Mouse (Mus musculus) MEL (cell line): ENCODE data around the gene Drc3. TPM values are rescaled to one million over a fixed set of nuclear protein-coding genes. Genes with fewer than 3 reads are reported as not detected.

ENCODE experiments used
- DNase-seq: peaks from one replicate; pipeline ENCODE4 v3.0.0; 2011; ENCODE audit warnings: low read depth, low spot score
- H3K27ac ChIP-seq: 2 replicates; pipeline ENCODE4 v1.5.1; 2012; ENCODE audit warnings: low read depth, mild to moderate bottlenecking, control low read depth, low read length, moderate library complexity; ENCODE audit not compliant: control insufficient read depth
- H3K27me3 ChIP-seq, 2 experiments: fragments of 150-350 bp in 1 of 2; sonication (generic) in 1 of 2; 2 replicates each; pipeline ENCODE4 v1.6.1; 2012; ENCODE audit warnings: low read length in 2 of 2, mild to moderate bottlenecking in 2 of 2, improper control_type of control experiment in 1 of 2, moderate library complexity in 1 of 2; ENCODE audit not compliant: insufficient read depth in 2 of 2, control insufficient read depth in 1 of 2
- H3K36me3 ChIP-seq, 2 experiments: 2 replicates each; pipeline ENCODE4 v1.6.1; 2012 to 2014; ENCODE audit warnings: low read length in 2 of 2, improper control_type of control experiment in 1 of 2, inconsistent platforms in 1 of 2, mild to moderate bottlenecking in 1 of 2; ENCODE audit not compliant: insufficient read depth in 2 of 2, control insufficient read depth in 1 of 2
- H3K4me1 ChIP-seq, 2 experiments: fragments of 150-350 bp in 1 of 2; sonication (generic) in 1 of 2; 2 replicates each; pipeline ENCODE4 v1.6.1; 2012; ENCODE audit warnings: low read length in 2 of 2, improper control_type of control experiment in 1 of 2, mild to moderate bottlenecking in 1 of 2; ENCODE audit not compliant: insufficient read depth in 2 of 2, control insufficient read depth in 1 of 2
- H3K4me3 ChIP-seq, 2 experiments: fragments of 150-350 bp in 1 of 2; sonication (generic) in 1 of 2; 2 replicates each; pipeline ENCODE4 v1.5.1; 2012; ENCODE audit warnings: low read depth in 2 of 2, low read length in 2 of 2, mild to moderate bottlenecking in 2 of 2, moderate library complexity in 2 of 2, control low read depth in 1 of 2, improper control_type of control experiment in 1 of 2; ENCODE audit not compliant: control insufficient read depth in 1 of 2, insufficient read depth in 1 of 2
- H3K79me2 ChIP-seq: 2 replicates; pipeline ENCODE4 v1.6.1; 2012; ENCODE audit warnings: mild to moderate bottlenecking, low read length, moderate library complexity; ENCODE audit not compliant: control insufficient read depth, poor library complexity, insufficient read depth
- H3K9ac ChIP-seq: 2 replicates; pipeline ENCODE4 v1.6.1; 2012; ENCODE audit warnings: low read depth, mild to moderate bottlenecking, control low read depth, low read length, moderate library complexity; ENCODE audit not compliant: control insufficient read depth, poor library complexity, severe bottlenecking
- H3K9me3 ChIP-seq: fragments of 150-350 bp; sonication (generic); replicated peaks from 2 replicates; pipeline ENCODE4 v1.6.1; 2012; ENCODE audit warnings: mild to moderate bottlenecking, low read length, improper control_type of control experiment, moderate library complexity; ENCODE audit not compliant: insufficient read depth
- BHLHE40 ChIP-seq: IDR thresholded peaks from 2 replicates; pipeline ENCODE4 v1.6.1; 2012; ENCODE audit warnings: low read depth, mild to moderate bottlenecking, inconsistent platforms, low read length, improper control_type of control experiment, borderline replicate concordance
- CHD1 ChIP-seq: IDR thresholded peaks from 2 replicates; pipeline ENCODE4 v1.6.1; 2012; ENCODE audit warnings: low read depth, mild to moderate bottlenecking, inconsistent platforms, low read length, improper control_type of control experiment
- CHD2 ChIP-seq: IDR thresholded peaks from 2 replicates; pipeline ENCODE4 v1.6.1; 2011; ENCODE audit warnings: low read length, improper control_type of control experiment
- CTCF ChIP-seq, 3 experiments: IDR thresholded peaks in 2 of 3; conservative IDR thresholded peaks in 1 of 3; 2 replicates each; pipeline ENCODE4 v1.5.1; 2011 to 2012; ENCODE audit warnings: low read length in 3 of 3, low read depth in 2 of 3, mild to moderate bottlenecking in 2 of 3, improper control_type of control experiment in 1 of 3, inconsistent platforms in 1 of 3, mixed read lengths in 1 of 3, moderate library complexity in 1 of 3; ENCODE audit not compliant: control insufficient read depth in 1 of 3, insufficient read depth in 1 of 3, poor library complexity in 1 of 3, severe bottlenecking in 1 of 3
- E2F4 ChIP-seq: IDR thresholded peaks from 2 replicates; pipeline ENCODE4 v1.6.1; 2011; ENCODE audit warnings: low read depth, low read length, improper control_type of control experiment, borderline replicate concordance
- ELF1 ChIP-seq: IDR thresholded peaks from 2 replicates; pipeline ENCODE4 v1.6.1; 2014; ENCODE audit warnings: low read depth, mild to moderate bottlenecking, inconsistent platforms, low read length, improper control_type of control experiment, moderate library complexity
- EP300 ChIP-seq, 2 experiments: IDR thresholded peaks; 2 replicates each; pipeline ENCODE4 v1.6.1; 2011; ENCODE audit warnings: improper control_type of control experiment in 2 of 2, low read length in 2 of 2, low read depth in 1 of 2, mild to moderate bottlenecking in 1 of 2
- ETS1 ChIP-seq: IDR thresholded peaks from 2 replicates; pipeline ENCODE4 v1.6.1; 2012; ENCODE audit warnings: low read depth, mild to moderate bottlenecking, inconsistent platforms, low read length, improper control_type of control experiment, moderate library complexity
- GABPA ChIP-seq: IDR thresholded peaks from 2 replicates; pipeline ENCODE4 v1.6.1; 2012; ENCODE audit warnings: low read depth, mild to moderate bottlenecking, inconsistent platforms, low read length, improper control_type of control experiment, moderate library complexity
- GATA1 ChIP-seq: IDR thresholded peaks from 2 replicates; pipeline ENCODE4 v1.6.1; 2011; ENCODE audit warnings: low read depth, low read length, improper control_type of control experiment
- KAT2A ChIP-seq: conservative IDR thresholded peaks from 2 replicates; pipeline ENCODE4 v1.6.1; 2012; ENCODE audit warnings: low read depth, low read length, improper control_type of control experiment, inconsistent platforms
- MAFK ChIP-seq: IDR thresholded peaks from 2 replicates; pipeline ENCODE4 v1.6.1; 2011; ENCODE audit warnings: low read depth, mild to moderate bottlenecking, low read length, improper control_type of control experiment, borderline replicate concordance
- MYC ChIP-seq: IDR thresholded peaks from 2 replicates; pipeline ENCODE4 v1.6.1; 2011; ENCODE audit warnings: low read depth, mild to moderate bottlenecking, low read length, improper control_type of control experiment, moderate library complexity
- NELFE ChIP-seq: IDR thresholded peaks from 2 replicates; pipeline ENCODE4 v1.6.1; 2011; ENCODE audit warnings: low read depth, low read length, improper control_type of control experiment
- NRF1 ChIP-seq: IDR thresholded peaks from 2 replicates; pipeline ENCODE4 v1.6.1; 2014; ENCODE audit warnings: low read depth, mild to moderate bottlenecking, inconsistent platforms, low read length, improper control_type of control experiment, moderate library complexity; ENCODE audit not compliant: poor library complexity, insufficient read depth, severe bottlenecking
- POLR2A ChIP-seq, 2 experiments: IDR thresholded peaks; 2 replicates each; pipeline ENCODE4 v1.6.1; 2011 to 2012; ENCODE audit warnings: low read length in 2 of 2, mild to moderate bottlenecking in 2 of 2, control low read depth in 1 of 2, improper control_type of control experiment in 1 of 2, low read depth in 1 of 2, moderate library complexity in 1 of 2; ENCODE audit not compliant: control insufficient read depth in 1 of 2, insufficient read depth in 1 of 2, poor library complexity in 1 of 2
- POLR2AphosphoS2 ChIP-seq: IDR thresholded peaks from 2 replicates; pipeline ENCODE4 v1.6.1; 2011; ENCODE audit warnings: low read length, improper control_type of control experiment
- POLR2AphosphoS5 ChIP-seq: IDR thresholded peaks from 2 replicates; pipeline ENCODE4 v1.6.1; 2012; ENCODE audit warnings: low read depth, borderline replicate concordance, mild to moderate bottlenecking, inconsistent platforms, low read length, moderate library complexity, mixed read lengths
- RCOR1 ChIP-seq: IDR thresholded peaks from 2 replicates; pipeline ENCODE4 v1.6.1; 2012; ENCODE audit warnings: low read depth, mild to moderate bottlenecking, inconsistent platforms, low read length, improper control_type of control experiment
- SIN3A ChIP-seq: IDR thresholded peaks from 2 replicates; pipeline ENCODE4 v1.6.1; 2012; ENCODE audit warnings: low read length, improper control_type of control experiment, inconsistent platforms
- SMC3 ChIP-seq: IDR thresholded peaks from 2 replicates; pipeline ENCODE4 v1.6.1; 2011; ENCODE audit warnings: low read depth, low read length, improper control_type of control experiment
- TAL1 ChIP-seq: IDR thresholded peaks from 2 replicates; pipeline ENCODE4 v1.6.1; 2012; ENCODE audit warnings: mild to moderate bottlenecking, inconsistent platforms, low read length, moderate library complexity, mixed read lengths
- TCF12 ChIP-seq: IDR thresholded peaks from 2 replicates; pipeline ENCODE4 v1.6.1; 2014; ENCODE audit warnings: low read depth, mild to moderate bottlenecking, inconsistent platforms, low read length, improper control_type of control experiment, moderate library complexity
- UBTF ChIP-seq: IDR thresholded peaks from 2 replicates; pipeline ENCODE4 v1.6.1; 2012; ENCODE audit warnings: low read depth, mild to moderate bottlenecking, inconsistent platforms, low read length, improper control_type of control experiment, moderate library complexity, borderline replicate concordance; ENCODE audit not compliant: insufficient read depth
- USF1 ChIP-seq: IDR thresholded peaks from 2 replicates; pipeline ENCODE4 v1.6.1; 2014; ENCODE audit warnings: low read depth, mild to moderate bottlenecking, inconsistent platforms, low read length, improper control_type of control experiment, moderate library complexity
- USF2 ChIP-seq, 2 experiments: IDR thresholded peaks; 2 replicates each; pipeline ENCODE4 v1.6.1; 2011 to 2012; ENCODE audit warnings: improper control_type of control experiment in 2 of 2, low read length in 2 of 2, borderline replicate concordance in 1 of 2, inconsistent platforms in 1 of 2, low read depth in 1 of 2, mild to moderate bottlenecking in 1 of 2; ENCODE audit not compliant: insufficient read depth in 1 of 2
- ZKSCAN1 ChIP-seq: IDR thresholded peaks from 2 replicates; pipeline ENCODE4 v1.6.1; 2012; ENCODE audit warnings: low read depth, mild to moderate bottlenecking, inconsistent platforms, low read length, improper control_type of control experiment, moderate library complexity
- ZMIZ1 ChIP-seq: IDR thresholded peaks from 2 replicates; pipeline ENCODE4 v1.6.1; 2012; ENCODE audit warnings: low read depth, mild to moderate bottlenecking, inconsistent platforms, low read length, improper control_type of control experiment, moderate library complexity
- polyA plus RNA-seq, 2 experiments: library from polyadenylated mRNA; stranded (reverse) in 1 of 2; unstranded in 1 of 2; fragments of >175 nt in 1 of 2; fragments of >200 nt in 1 of 2; gene quantifications; 2 replicates each; pipeline versions ENCODE4 v1.2.1 to v1.2.4; 2012; ENCODE audit warnings: low replicate concordance in 2 of 2, low read depth in 1 of 2; ENCODE audit not compliant: insufficient read length in 2 of 2, insufficient read depth in 1 of 2, missing spikeins in 1 of 2
- total RNA-seq: library from RNA; depleted of rRNA; stranded (reverse); fragments of 300-350 nt; gene quantifications from 2 replicates; pipeline ENCODE4 v1.2.3, GENCODE M21; 2012

The Drc3 gene
- total and polyA plus RNA-seq, 3 experiments = 0.69 to 0.91 TPM; not detected in 1

DNA sequence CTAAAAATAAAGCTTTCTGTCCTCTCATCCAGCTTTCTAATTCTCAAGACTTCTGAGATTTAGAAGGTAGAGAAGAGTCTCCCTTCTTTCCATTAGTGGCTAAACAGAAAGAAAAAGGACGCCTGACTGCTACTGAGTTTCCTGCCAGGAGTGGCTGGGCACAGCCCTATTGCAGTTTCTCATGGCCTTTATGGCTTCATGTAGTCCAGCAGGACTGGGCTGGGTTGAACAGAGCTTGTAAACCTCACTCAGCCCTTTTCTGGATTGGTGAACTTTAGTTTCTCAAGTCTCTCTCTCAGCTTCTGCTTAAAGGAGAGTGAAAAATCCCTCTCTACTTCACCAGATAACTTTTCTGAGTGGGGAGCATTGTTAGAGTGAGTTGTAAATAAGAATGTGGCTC lies 73.3 kb downstream of the Drc3 start:
- Histone ChIP-seq H3K4me3 (no peak overlapping the region), H3K9me3 (no peaks in the 10 kb centered on the region), H3K79me2 (no peaks in the 10 kb centered on the region), H3K27ac (no peak overlapping the region), H3K27me3 (no peaks in the 10 kb centered on the region), H3K4me1 (peaks cover 0 to 3% of the 10 kb centered on the region in 2 experiments; a peak in 1 of 4 replicates), H3K9ac (no peak overlapping the region), H3K36me3 (peaks cover 5 to 10% of the 10 kb centered on the region in 2 experiments)
- no peak for DNase-seq
- no peak for TF ChIP-seq NRF1
- TF ChIP-seq BHLHE40 = no peak
- TF ChIP-seq E2F4 = no peak
- TF ChIP-seq CTCF (IDR thresholded peaks at IDR 0.05 in 2 of 3, conservative IDR thresholded peaks at IDR 0.05 in 1 of 3; ENCODE audit: control insufficient read depth in 1 of 3, insufficient read depth in 1 of 3, low read depth in 2 of 3, low read length in 3 of 3, poor library complexity in 1 of 3, severe bottlenecking in 1 of 3) = no peak
- TF ChIP-seq MAFK = no peak
- TF ChIP-seq TCF12 = no peak
- TF ChIP-seq GABPA = no peak
- TF ChIP-seq ZMIZ1 = no peak
- TF ChIP-seq SIN3A = no peak
- TF ChIP-seq EP300 (IDR thresholded peaks at IDR 0.05; ENCODE audit: low read depth in 1 of 2, low read length in 2 of 2) = no peak
- no peak for TF ChIP-seq GATA1
- TF ChIP-seq POLR2A (IDR thresholded peaks at IDR 0.05; ENCODE audit: control insufficient read depth in 1 of 2, insufficient read depth in 1 of 2, low read depth in 1 of 2, low read length in 2 of 2, poor library complexity in 1 of 2) = no peak
- no peak for TF ChIP-seq USF2 (IDR thresholded peaks at IDR 0.05; ENCODE audit: borderline replicate concordance in 1 of 2, insufficient read depth in 1 of 2, low read depth in 1 of 2, low read length in 2 of 2)
- no peak for TF ChIP-seq ZKSCAN1
- TF ChIP-seq KAT2A = no peak
- TF ChIP-seq POLR2AphosphoS5 = no peak
- no peak for TF ChIP-seq NELFE

- Histone ChIP-seq H3K4me3 (no peak overlapping the region), H3K79me2 (no peaks in the 10 kb centered on the region), H3K9ac (no peak overlapping the region), H3K27me3 (no peaks in the 10 kb centered on the region), H3K27ac (no peak overlapping the region), H3K36me3 (peaks cover 0 to 12% of the 10 kb centered on the region in 2 experiments; a peak in 2 of 4 replicates), H3K9me3 (no peaks in the 10 kb centered on the region), H3K4me1 (no peaks in the 10 kb centered on the region)
- no peak for TF ChIP-seq NELFE
- no peak for TF ChIP-seq UBTF
- TF ChIP-seq USF2 (IDR thresholded peaks at IDR 0.05; ENCODE audit: borderline replicate concordance in 1 of 2, insufficient read depth in 1 of 2, low read depth in 1 of 2, low read length in 2 of 2) = no peak
- TF ChIP-seq POLR2A (IDR thresholded peaks at IDR 0.05; ENCODE audit: control insufficient read depth in 1 of 2, insufficient read depth in 1 of 2, low read depth in 1 of 2, low read length in 2 of 2, poor library complexity in 1 of 2) = no peak
- TF ChIP-seq CHD2 = no peak
- TF ChIP-seq ETS1 = no peak
- TF ChIP-seq POLR2AphosphoS5 = no peak
- no peak for TF ChIP-seq ELF1
- no peak for TF ChIP-seq MYC
- TF ChIP-seq SMC3 = no peak
- no peak for TF ChIP-seq USF1
- no peak for TF ChIP-seq RCOR1
- TF ChIP-seq CHD1 = no peak
- TF ChIP-seq POLR2AphosphoS2 = no peak
- TF ChIP-seq TAL1 = no peak
- DNase-seq = no peak
Measured at GRCm38 (mm10) chr11:60427628-60428027, 74.5 kb downstream of the Drc3 start.
